Mouse (Mus musculus) urinary bladder, adult 2 months (tissue): Measurements from ENCODE around the gene Gm10309. TPM values are rescaled to one million over a fixed set of nuclear protein-coding genes. Genes with fewer than 3 reads are reported as not detected.

ENCODE experiments used
- DNase-seq: peaks from one replicate; pipeline ENCODE4 v3.0.0; 2022; ENCODE audit warnings: low spot score
- polyA plus RNA-seq: library from polyadenylated mRNA; depleted of rRNA; stranded (reverse); fragments of >200 nt; gene quantifications from 2 replicates; pipeline ENCODE4 v1.2.3, GENCODE M21; 2012; rRNA removed

The Gm10309 gene
- polyA plus RNA-seq = 0.14 and 0.24 TPM in 2 replicates

DNA sequence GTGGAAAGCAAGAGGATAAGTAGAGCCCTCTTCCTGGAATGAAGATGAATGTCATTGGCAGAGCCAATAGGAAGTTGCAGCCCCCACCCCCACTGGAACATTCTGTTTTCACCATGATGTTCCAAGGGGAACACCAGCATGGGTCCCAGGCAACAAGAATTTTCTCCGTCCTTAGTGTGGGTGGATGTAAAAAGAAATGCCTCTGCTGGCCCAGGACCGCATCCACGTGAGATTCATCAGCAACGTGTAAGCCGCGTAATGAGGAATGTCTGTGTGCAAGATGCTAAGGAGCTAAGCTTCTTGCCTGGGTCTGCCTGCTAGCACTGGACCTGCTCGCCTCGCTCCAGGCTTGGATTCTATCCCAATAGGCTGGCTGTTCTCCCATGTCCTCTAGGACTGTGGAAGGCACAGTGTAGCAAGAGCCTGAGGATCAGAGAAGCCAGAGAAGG is at the start of gene Gm10309:
Gm10309 (minus strand) TSS at position 50 of the 449 bp plus-strand sequence.
- DNase-seq = no peak

GRCm38 (mm10) chr17:86551995-86552394 is 47.0 kb upstream of the Gm10309 start:
- no peak for DNase-seq

- DNase-seq = no peak
Observed at GRCm38 (mm10) chr17:86551561-86551960, 46.5 kb upstream of the Gm10309 start.

DNA sequence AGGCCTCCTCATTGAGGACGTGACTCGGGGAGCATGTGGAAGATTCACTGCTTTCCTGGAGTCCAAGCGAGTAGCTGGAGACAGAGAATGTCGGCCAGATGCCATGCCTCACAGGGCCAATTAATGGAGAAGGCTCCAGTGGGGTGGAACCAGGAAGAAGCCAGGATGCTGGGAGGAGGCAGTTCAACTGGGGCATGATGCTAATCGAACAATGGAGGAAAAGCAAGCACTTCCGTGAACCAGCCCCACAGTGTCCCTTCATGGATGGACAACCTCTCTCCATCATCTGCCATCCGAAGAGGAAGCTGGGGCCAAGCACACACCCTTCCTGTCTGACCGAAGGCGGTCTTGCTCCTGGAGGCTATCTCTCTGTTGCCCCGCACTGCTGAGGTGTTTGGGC is 44.1 kb upstream of the Gm10309 start:
- no peak for DNase-seq

- no peak for DNase-seq
Observed at GRCm38 (mm10) chr17:86546529-86546928, 41.5 kb upstream of the Gm10309 start.

DNA sequence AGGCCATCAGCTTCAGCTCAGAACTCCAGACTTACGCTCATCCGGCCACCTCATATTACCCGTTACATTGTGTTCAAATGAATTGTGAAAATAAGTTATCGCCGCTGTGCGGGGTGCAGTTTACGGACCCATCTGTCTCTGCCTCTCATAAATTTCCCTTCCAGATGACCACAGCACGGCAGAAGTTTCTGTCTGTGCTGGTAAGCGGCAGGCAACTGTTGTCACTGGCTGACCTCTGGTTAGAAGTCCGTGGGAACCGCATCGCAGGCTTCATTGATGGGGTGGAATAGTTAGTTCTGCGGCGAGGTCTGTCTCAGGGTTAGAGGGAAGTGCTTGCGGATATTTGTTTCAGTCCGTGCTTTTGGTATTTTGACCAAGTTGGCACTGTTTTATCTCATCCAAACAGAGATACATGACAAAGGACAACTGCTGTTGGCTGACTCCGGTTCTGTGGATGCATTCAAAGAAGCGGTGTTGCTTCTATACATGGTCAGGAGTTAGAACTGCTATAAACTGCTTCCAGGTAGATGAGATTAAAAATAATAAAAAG is 34.9 kb upstream of the Gm10309 start:
- no peak for DNase-seq

GRCm38 (mm10) chr17:86535827-86536656 is 31.0 kb upstream of the Gm10309 start:
- no peak for DNase-seq

DNA sequence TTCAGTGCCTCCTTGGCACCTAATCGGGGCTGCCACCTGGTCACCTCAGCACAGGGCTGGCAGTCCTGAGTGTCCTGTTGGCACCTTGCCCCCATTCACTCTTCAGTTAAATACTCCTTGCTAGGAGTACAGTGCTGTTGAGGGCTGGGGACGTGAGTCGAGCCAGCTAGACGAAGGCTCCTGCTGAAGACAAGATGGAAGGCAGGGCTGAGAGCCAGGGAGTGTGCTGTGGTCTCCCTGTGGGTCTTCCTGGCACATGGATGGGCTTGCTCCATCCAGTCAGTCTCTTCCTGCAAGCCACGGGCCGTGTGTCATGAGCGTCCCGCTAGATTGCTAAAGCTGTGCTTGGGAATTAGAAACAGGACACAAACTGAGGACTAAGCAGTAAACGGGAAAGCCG is 30.1 kb upstream of the Gm10309 start:
- DNase-seq = no peak

GRCm38 (mm10) chr17:86533549-86533851 is 28.5 kb upstream of the Gm10309 start:
- no peak for DNase-seq

- no peak for DNase-seq
Observed at GRCm38 (mm10) chr17:86532783-86533548, 27.9 kb upstream of the Gm10309 start.

GRCm38 (mm10) chr17:86531231-86531630 is 26.2 kb upstream of the Gm10309 start:
- no peak for DNase-seq

GRCm38 (mm10) chr17:86529411-86529810 is 24.4 kb upstream of the Gm10309 start:
- no peak for DNase-seq

DNA sequence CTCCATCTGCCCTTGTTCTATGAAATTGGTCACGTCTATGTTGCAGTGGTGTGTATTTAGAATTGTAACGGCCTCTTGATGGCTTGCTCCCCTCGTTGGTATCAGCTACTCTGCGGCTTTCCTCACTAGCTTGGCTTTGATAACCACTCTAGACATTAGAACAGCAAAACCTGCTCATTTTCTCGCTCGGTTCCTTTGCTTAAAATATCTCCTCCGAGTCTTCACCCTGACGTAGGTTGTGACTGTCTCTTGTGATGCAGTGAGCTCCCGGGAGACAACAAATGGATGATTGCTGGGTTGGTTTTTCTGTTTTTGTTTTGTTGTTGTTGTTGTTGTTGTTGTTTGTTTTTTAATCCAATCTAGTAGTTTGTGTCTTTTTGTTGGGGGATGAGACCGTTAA is 24.0 kb upstream of the Gm10309 start:
- no peak for DNase-seq

- no peak for DNase-seq
Observed at GRCm38 (mm10) chr17:86527298-86527697, 22.3 kb upstream of the Gm10309 start.

DNA sequence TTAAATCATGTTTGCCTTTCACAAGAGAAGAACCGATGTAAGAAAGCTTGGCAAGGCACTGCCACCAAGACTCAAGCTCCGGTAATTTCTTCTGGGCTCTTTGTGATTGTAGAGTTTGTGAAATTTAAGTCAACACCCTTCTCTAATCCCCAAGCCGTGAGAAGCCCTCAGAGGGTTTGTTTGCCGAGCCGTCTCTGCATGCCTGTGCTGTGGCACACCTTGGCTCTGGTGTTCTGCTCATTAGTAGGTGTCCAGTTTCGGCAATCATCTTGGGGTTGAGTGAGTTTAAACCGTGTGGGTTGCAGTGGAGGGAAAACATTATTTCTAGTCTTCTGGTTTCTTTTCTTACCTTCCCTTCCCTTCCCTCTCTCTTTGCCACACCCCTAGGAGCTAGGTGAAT is 21.0 kb upstream of the Gm10309 start:
- no peak for DNase-seq

DNA sequence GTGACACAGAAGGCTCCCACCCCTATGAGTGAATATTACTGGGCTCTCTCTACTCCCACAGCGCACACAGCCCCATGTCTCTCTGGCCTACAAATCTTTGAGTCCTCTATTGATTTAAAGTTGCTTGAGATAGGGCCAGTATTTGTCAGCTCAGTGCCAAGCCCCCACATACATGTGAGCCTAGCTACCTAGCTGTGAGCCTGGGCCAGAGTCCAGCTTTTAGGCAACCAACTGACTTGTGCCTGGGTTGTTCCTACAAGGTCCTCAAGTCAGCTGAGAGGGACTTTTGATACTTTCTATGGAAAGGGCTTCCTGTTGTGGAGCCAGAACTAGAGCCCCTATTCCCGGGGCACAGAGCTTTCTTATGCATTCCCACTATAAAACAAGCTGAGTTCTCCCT is 20.0 kb upstream of the Gm10309 start:
- DNase-seq = no peak

DNA sequence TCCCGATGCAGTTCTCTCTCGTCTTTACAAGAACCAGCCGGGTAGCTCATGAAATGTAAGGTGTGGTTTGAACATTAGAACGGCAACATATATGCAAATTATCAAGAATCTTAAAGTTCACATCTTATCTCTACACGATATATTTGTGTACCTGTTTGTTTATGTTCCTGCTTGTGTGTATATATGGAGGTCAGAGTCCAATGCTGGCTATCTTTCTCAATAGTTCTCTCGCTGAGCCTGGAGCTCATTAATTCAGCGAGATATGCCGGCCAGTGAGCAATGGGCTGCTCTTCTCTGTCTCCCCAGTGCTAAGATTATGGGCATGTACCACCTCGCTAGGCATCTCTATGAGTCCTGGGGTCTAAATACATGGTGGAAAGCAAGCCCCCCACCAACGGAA is 18.8 kb upstream of the Gm10309 start:
- no peak for DNase-seq

DNA sequence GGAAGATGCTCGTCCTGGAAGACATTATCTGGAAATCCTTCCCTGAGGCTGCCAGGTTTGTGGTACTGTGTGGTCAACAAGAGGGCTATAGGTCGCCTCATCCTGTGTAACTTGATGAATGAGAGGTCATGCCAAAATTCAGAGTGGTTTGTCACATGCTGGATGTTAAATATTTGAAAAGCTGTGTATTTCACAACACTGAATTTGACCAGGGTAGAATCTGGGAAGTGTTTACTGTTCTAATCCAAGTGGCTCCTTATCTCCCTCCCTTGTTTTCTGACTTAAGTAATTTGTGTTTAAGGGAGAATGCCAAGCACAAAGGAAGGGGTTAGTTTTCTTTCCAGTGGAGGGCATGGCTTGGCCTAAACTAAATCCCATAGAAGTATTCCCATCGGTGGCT is 18.3 kb upstream of the Gm10309 start:
- DNase-seq = no peak

GRCm38 (mm10) chr17:86522649-86523048 is 17.6 kb upstream of the Gm10309 start:
- DNase-seq = no peak

- DNase-seq = no peak
Observed at GRCm38 (mm10) chr17:86521252-86521651, 16.2 kb upstream of the Gm10309 start.

- no peak for DNase-seq
Observed at GRCm38 (mm10) chr17:86518604-86519003, 13.6 kb upstream of the Gm10309 start.

DNA sequence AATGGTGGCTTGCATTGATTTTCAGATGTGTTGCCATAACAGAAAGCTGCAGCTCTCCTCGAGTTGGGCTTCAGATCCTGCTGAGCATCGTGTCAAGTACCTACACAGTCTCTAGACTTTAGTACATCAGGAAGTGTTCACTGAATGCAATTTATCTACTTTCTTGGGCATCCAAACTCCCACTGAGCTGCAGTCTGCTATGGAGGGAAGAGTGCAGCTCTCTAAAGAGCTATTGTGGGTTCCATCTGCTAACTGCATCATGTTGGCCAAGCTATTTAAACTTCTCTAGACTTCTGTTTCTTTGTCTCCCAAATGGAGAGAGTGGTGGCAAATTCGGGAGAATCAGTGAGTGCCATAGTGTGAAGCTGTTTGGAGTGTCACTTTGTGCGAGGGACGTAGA is 11.6 kb upstream of the Gm10309 start:
- no peak for DNase-seq
